Mouse (Mus musculus) midbrain, embryonic 14.5 days (tissue): ENCODE measurements around the gene Prph. TPM values are rescaled to one million over a fixed set of nuclear protein-coding genes. Genes with fewer than 3 reads are reported as not detected.
A peak's percentile ranks its signal among the peaks of the same experiment; 100 is the strongest.
"Not testable (repeated sequence)": the region's sequence is repeated elsewhere in the genome, so short reads cannot be mapped to it uniquely, and the experiment has no call there.

Source experiments
- ATAC-seq: fragments of 200-750 bp; cut with Nextera tagmentation; 2 replicates; pipeline ENCODE4 v1.8.0; 2017; ENCODE audit warnings: moderate number of reproducible peaks, moderate library complexity; ENCODE audit not compliant: low FRiP score, low TSS enrichment
- DNase-seq: peaks from one replicate; pipeline ENCODE4 v3.0.0-alpha.2; 2015
- H3K27ac ChIP-seq: fragments of 300-500 bp; sonication (generic); replicated peaks from 2 replicates; pipeline ENCODE4 v1.5.1; 2014; ENCODE audit warnings: mild to moderate bottlenecking, low read depth, low read length, moderate library complexity
- H3K27me3 ChIP-seq: fragments of 300-500 bp; sonication (generic); 2 replicates; pipeline ENCODE4 v1.6.1; 2014; ENCODE audit warnings: low read length, control low read depth, mixed read lengths; ENCODE audit not compliant: control insufficient read depth, insufficient read depth
- H3K36me3 ChIP-seq: fragments of 300-500 bp; sonication (generic); 2 replicates; pipeline ENCODE4 v1.6.1; 2014; ENCODE audit warnings: low read length, control low read depth; ENCODE audit not compliant: control insufficient read depth, insufficient read depth
- H3K4me1 ChIP-seq: fragments of 300-500 bp; sonication (generic); 2 replicates; pipeline ENCODE4 v1.6.1; 2014; ENCODE audit warnings: mild to moderate bottlenecking, antibody characterized with exemption, low read length, control low read depth; ENCODE audit not compliant: control insufficient read depth, insufficient read depth
- H3K4me2 ChIP-seq: fragments of 300-500 bp; sonication (generic); 2 replicates; pipeline ENCODE4 v1.6.1; 2014; ENCODE audit warnings: mild to moderate bottlenecking, low read length, moderate library complexity
- H3K4me3 ChIP-seq: fragments of 300-500 bp; sonication (generic); replicated peaks from 2 replicates; pipeline ENCODE4 v1.5.1; 2014; ENCODE audit warnings: low read depth, low read length
- H3K9ac ChIP-seq: fragments of 300-500 bp; sonication (generic); replicated peaks from 2 replicates; pipeline ENCODE4 v1.6.1; 2014; ENCODE audit warnings: mild to moderate bottlenecking, low read length, moderate library complexity
- H3K9me3 ChIP-seq: fragments of 300-500 bp; sonication (generic); 2 replicates; pipeline ENCODE4 v1.6.1; 2016; ENCODE audit warnings: low read length, control low read depth, mixed read lengths; ENCODE audit not compliant: control insufficient read depth
- WGBS: fragments of 180-500 bp; shearing (Covaris S2); extraction: QIAGEN DNeasy Blood & Tissue Kit; methylation state at CpG from one replicate; pipeline ENCODE4 v1.1.7; 2014; 5-methylcytosine and 5-hydroxymethylcytosine counted together
- polyA plus RNA-seq: library from polyadenylated mRNA; unstranded; fragments of >200 nt; fragmentation: Nextera tagmentation; extraction: Ambion mirVana; gene quantifications from 2 replicates; pipeline ENCODE4 v1.2.1, GENCODE M21; 2014

Prph gene
- polyA plus RNA-seq, 1 experiment from 2014 or later, result 11.7 TPM

DNA sequence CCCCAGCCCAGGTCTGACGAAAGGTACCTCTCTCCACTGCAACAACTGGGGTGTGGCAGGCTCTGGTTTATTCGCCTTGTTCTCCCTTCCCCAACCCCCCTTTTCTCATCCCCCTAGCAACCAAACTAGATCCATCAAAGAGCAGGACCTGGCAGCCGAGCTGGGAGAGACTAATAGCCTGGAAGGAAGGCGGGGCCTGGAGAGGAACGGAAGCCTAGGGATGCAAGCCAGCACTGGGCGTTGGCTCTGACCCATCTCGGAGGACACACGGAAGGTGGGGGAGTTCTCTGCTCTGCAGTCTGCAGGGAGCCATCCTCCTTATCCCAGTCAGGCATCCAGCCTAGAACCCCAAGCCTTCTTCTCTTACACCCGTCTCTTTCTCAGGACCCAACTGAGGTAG lies 1.6 kb upstream of the Prph start:
- Histone ChIP-seq H3K36me3 (no peaks in the 10 kb centered on the region), H3K4me1 (peaks cover 8% of the 10 kb centered on the region; the same call in 1 of the 2 replicates), H3K9ac (no peak overlapping the region), H3K27ac (no peak overlapping the region), H3K27me3 (peaks cover 64% of the 10 kb centered on the region), H3K9me3 (no peaks in the 10 kb centered on the region), H3K4me3 (no peak overlapping the region), H3K4me2 (no peak overlapping the region)
- WGBS, result 9% methylated on average over 9 of the region's 9 CpGs
- ATAC-seq (no peak), DNase-seq (peak; percentile 33)

GRCm38 (mm10) chr15:99055511-99055961 lies 562 bp downstream of the Prph start:
- under 1% methylated on average over 37 of the region's 37 CpGs for WGBS
- peaks cover 8% of the 10 kb centered on the region; the same call in 1 of the 2 replicates for H3K4me1 ChIP-seq
- H3K9me3 ChIP-seq, result no peaks in the 10 kb centered on the region
- peak; percentile 74 for DNase-seq
- no peak for ATAC-seq
- H3K9ac ChIP-seq, result peak overlapping the region; percentile 20; the same call in 1 of the 2 replicates
- H3K4me2 ChIP-seq, result peak overlapping the region; percentile 56
- peaks cover 71% of the 10 kb centered on the region for H3K27me3 ChIP-seq
- no peaks in the 10 kb centered on the region for H3K36me3 ChIP-seq
- H3K27ac ChIP-seq, result no peak overlapping the region
- H3K4me3 ChIP-seq, result peak overlapping the region; percentile 35

DNA sequence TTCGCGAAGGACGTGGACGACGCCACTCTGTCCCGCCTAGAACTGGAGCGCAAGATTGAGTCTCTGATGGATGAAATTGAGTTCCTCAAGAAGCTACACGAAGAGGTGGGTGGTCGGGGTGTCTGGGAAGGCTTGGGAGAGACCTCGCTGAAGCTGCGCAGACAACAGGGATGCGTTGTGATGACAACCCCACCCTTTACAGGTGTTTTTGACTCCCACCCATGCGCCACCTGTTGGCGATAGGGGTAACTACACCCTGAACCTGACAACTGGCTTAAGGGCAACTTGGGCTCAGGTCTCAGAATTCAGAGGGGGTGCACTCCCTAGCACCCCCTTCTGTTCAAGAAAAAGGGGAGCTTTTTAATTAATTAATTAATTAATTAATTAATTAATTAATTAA lies 1.4 kb downstream of the Prph start:
- Histone ChIP-seq H3K9ac (no peak overlapping the region), H3K36me3 (no peaks in the 10 kb centered on the region), H3K4me1 (peaks cover 8% of the 10 kb centered on the region; the same call in 1 of the 2 replicates), H3K4me3 (0 out of 2 replicates have a peak overlapping the region, but pooled peaks have one; percentile 35), H3K9me3 (no peaks in the 10 kb centered on the region), H3K27ac (no peak overlapping the region), H3K4me2 (no peak overlapping the region), H3K27me3 (peaks cover 70% of the 10 kb centered on the region)
- WGBS, result 9% methylated on average over 14 of the region's 14 CpGs
- ATAC-seq (no peak), DNase-seq (peak; percentile 62)

GRCm38 (mm10) chr15:99065557-99066165 lies 10.7 kb downstream of the Prph start:
- Histone ChIP-seq H3K9me3 (no peaks in the 10 kb centered on the region), H3K4me3 (no peak overlapping the region), H3K27ac (no peak overlapping the region), H3K36me3 (no peaks in the 10 kb centered on the region), H3K4me2 (no peak overlapping the region), H3K4me1 (no peaks in the 10 kb centered on the region), H3K27me3 (no peaks in the 10 kb centered on the region), H3K9ac (no peak overlapping the region)
- WGBS, result 87% methylated on average over 12 of the region's 12 CpGs
- ATAC-seq (no peak), DNase-seq (no peak)

- Histone ChIP-seq H3K9me3 (no peaks in the 10 kb centered on the region), H3K27me3 (no peaks in the 10 kb centered on the region), H3K4me1 (peaks cover 13% of the 10 kb centered on the region), H3K27ac (no peak overlapping the region), H3K4me3 (no peak overlapping the region), H3K36me3 (no peaks in the 10 kb centered on the region), H3K9ac (no peak overlapping the region), H3K4me2 (no peak overlapping the region)
- no peak for ATAC-seq
- WGBS, result 86% methylated on average over 1 of the region's 1 CpGs
- no peak for DNase-seq
These were observed 17.0 kb downstream of the Prph start for GRCm38 (mm10) chr15:99071988-99072387.

GRCm38 (mm10) chr15:99074019-99074599 lies 19.1 kb downstream of the Prph start, which contains the start of gene Troap:
Gene Troap, plus strand, starts transcription at chr15:99074575.
- WGBS, result 22% methylated on average over 9 of the region's 9 CpGs
- Histone ChIP-seq H3K9me3 (no peaks in the 10 kb centered on the region), H3K27ac (peak within 1 kb of the TSS; percentile 97), H3K36me3 (no peaks in the 10 kb centered on the region), H3K9ac (peak within 1 kb of the TSS; percentile 64), H3K4me3 (peak within 1 kb of the TSS; percentile 45), H3K4me2 (peak within 1 kb of the TSS; percentile 75), H3K4me1 (peaks cover 13% of the 10 kb centered on the region), H3K27me3 (no peaks in the 10 kb centered on the region)
- ATAC-seq (peak; percentile 28), DNase-seq (no peak)

- under 1% methylated on average over 44 of the region's 44 CpGs for WGBS
These were observed 19.8 kb downstream of the Prph start for GRCm38 (mm10) chr15:99074600-99075333.

DNA sequence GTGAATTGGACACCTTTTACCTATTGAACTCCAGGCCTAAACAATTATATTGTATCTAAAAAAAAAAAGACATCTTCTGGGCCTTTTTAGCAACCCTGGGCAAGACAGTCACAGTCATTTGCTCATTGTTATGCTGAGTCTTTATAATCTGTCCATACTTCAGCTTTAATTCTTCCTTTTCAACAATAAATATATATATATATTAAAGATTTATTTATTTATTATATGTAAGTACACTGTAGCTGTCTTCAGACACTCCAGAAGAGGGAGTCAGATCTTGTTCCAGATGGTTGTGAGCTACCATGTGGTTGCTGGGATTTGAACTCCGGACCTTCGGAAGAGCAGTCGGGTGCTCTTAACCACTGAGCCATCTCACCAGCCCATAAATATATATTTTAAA lies 21.0 kb downstream of the Prph start:
- not testable (repeated sequence) for H3K27ac ChIP-seq, ATAC-seq, H3K9me3 ChIP-seq, H3K9ac ChIP-seq, H3K36me3 ChIP-seq, H3K27me3 ChIP-seq
- peak overlapping the region; percentile 75 for H3K4me2 ChIP-seq
- 99% methylated on average over 3 of the region's 3 CpGs for WGBS
- H3K4me1 ChIP-seq, result peaks cover 13% of the 10 kb centered on the region
- 0 out of 2 replicates have a peak overlapping the region, but pooled peaks have one; percentile 45 for H3K4me3 ChIP-seq
- DNase-seq, result peak; percentile 71

More at GRCm38 (mm10) chr15:99074600-99075333, 19.8 kb downstream of the Prph start:
- DNase-seq (peak; percentile 99), ATAC-seq (peak; percentile 97)
- H3K27ac ChIP-seq, result peak overlapping the region; percentile 97
- H3K9ac ChIP-seq, result peak overlapping the region; percentile 64
- H3K4me1 ChIP-seq, result peaks cover 13% of the 10 kb centered on the region
- H3K36me3 ChIP-seq, result no peaks in the 10 kb centered on the region
- H3K4me2 ChIP-seq, result peak overlapping the region; percentile 75
- H3K27me3 ChIP-seq, result no peaks in the 10 kb centered on the region
- H3K4me3 ChIP-seq, result peak overlapping the region; percentile 45
- no peaks in the 10 kb centered on the region for H3K9me3 ChIP-seq
